Mouse (Mus musculus): Measurements from ENCODE around the gene Csk. TPM values are rescaled to one million over a fixed set of nuclear protein-coding genes. Genes with fewer than 3 reads are reported as not detected.
A peak's percentile ranks its signal among the peaks of the same experiment; 100 is the strongest.

The Csk gene
- polyA plus RNA-seq, 1 experiment, result not detected

GRCm38 (mm10) chr9:57590726-57591125 is 62.7 kb downstream of the Csk start:
- no peak overlapping the region for H3K4me3 ChIP-seq (ENCODE audit: insufficient read depth, low read depth, low read length)
- 36% methylated on average over 5 of the region's 5 CpGs for WGBS
- H3K27ac ChIP-seq (ENCODE audit: insufficient read depth, low read depth, low read length), result no peak overlapping the region

GRCm38 (mm10) chr9:57589224-57590126 is 64.0 kb downstream of the Csk start, which contains the start of gene Ulk3:
Gene Ulk3, plus strand, starts transcription at chr9:57589452.
- peaks cover 7% of the 10 kb centered on the region for H3K4me1 ChIP-seq (ENCODE audit: control insufficient read depth, insufficient read depth, low read length)
- peak within 1 kb of the TSS; percentile 14; the same call in 1 of the 2 replicates for H3K27ac ChIP-seq (ENCODE audit: insufficient read depth, low read depth, low read length)
- WGBS, result under 1% methylated on average over 58 of the region's 58 CpGs
- H3K4me3 ChIP-seq (ENCODE audit: insufficient read depth, low read depth, low read length), result peak within 1 kb of the TSS; percentile 86
- TF ChIP-seq POLR2A (IDR thresholded peaks at IDR 0.05; ENCODE audit: insufficient read depth, low read depth, low read length) (peak; percentile 29; the same call in 1 of the 2 replicates), CTCF (IDR thresholded peaks at IDR 0.05; ENCODE audit: insufficient read depth, low read depth, low read length) (no peak)

More at GRCm38 (mm10) chr9:57590726-57591125, 62.7 kb downstream of the Csk start:
- H3K4me1 ChIP-seq (ENCODE audit: control insufficient read depth, insufficient read depth, low read length), result peaks cover 7% of the 10 kb centered on the region
- TF ChIP-seq CTCF (IDR thresholded peaks at IDR 0.05; ENCODE audit: insufficient read depth, low read depth, low read length), result no peak
- TF ChIP-seq POLR2A (IDR thresholded peaks at IDR 0.05; ENCODE audit: insufficient read depth, low read depth, low read length), result no peak

GRCm38 (mm10) chr9:57584991-57585390 is 68.4 kb downstream of the Csk start:
- Histone ChIP-seq H3K27ac (ENCODE audit: insufficient read depth, low read depth, low read length) (no peak overlapping the region), H3K4me1 (ENCODE audit: control insufficient read depth, insufficient read depth, low read length) (peaks cover 3% of the 10 kb centered on the region), H3K4me3 (ENCODE audit: insufficient read depth, low read depth, low read length) (no peak overlapping the region)
- WGBS, result 70% methylated on average over 3 of the region's 3 CpGs
- TF ChIP-seq POLR2A (IDR thresholded peaks at IDR 0.05; ENCODE audit: insufficient read depth, low read depth, low read length) (no peak), CTCF (IDR thresholded peaks at IDR 0.05; ENCODE audit: insufficient read depth, low read depth, low read length) (no peak)

- no peak overlapping the region for H3K4me3 ChIP-seq (ENCODE audit: insufficient read depth, low read depth, low read length)
- no peaks in the 10 kb centered on the region for H3K4me1 ChIP-seq (ENCODE audit: control insufficient read depth, insufficient read depth, low read length)
- TF ChIP-seq POLR2A (IDR thresholded peaks at IDR 0.05; ENCODE audit: insufficient read depth, low read depth, low read length) (no peak), CTCF (IDR thresholded peaks at IDR 0.05; ENCODE audit: insufficient read depth, low read depth, low read length) (no peak)
- H3K27ac ChIP-seq (ENCODE audit: insufficient read depth, low read depth, low read length), result no peak overlapping the region
- 85% methylated on average over 6 of the region's 6 CpGs for WGBS
These were observed 76.1 kb downstream of the Csk start for GRCm38 (mm10) chr9:57577144-57577849.

Other genes starting within 250 kb of the Csk start
- gene Ppcdc, start 213.5 kb downstream of the Csk start, polyA plus RNA-seq (2012; ENCODE audit: insufficient read depth, insufficient read length, low replicate concordance, missing spikeins), result not detected in 2 replicates
- gene Scamp5, start 185.6 kb downstream of the Csk start, polyA plus RNA-seq (2012; ENCODE audit: insufficient read depth, insufficient read length, low replicate concordance, missing spikeins), result not detected in 2 replicates
- gene Rpp25, start 149.6 kb downstream of the Csk start, polyA plus RNA-seq (2012; ENCODE audit: insufficient read depth, insufficient read length, low replicate concordance, missing spikeins), result not detected in 2 replicates
- not detected in 2 replicates for gene Cox5a, start 132.4 kb downstream of the Csk start, polyA plus RNA-seq (2012; ENCODE audit: insufficient read depth, insufficient read length, low replicate concordance, missing spikeins)
- not detected in 2 replicates for gene Fam219b, start 116.1 kb downstream of the Csk start, polyA plus RNA-seq (2012; ENCODE audit: insufficient read depth, insufficient read length, low replicate concordance, missing spikeins)
- not detected in 2 replicates for gene Mpi, start 100.9 kb downstream of the Csk start, polyA plus RNA-seq (2012; ENCODE audit: insufficient read depth, insufficient read length, low replicate concordance, missing spikeins)
- gene Scamp2, start 92.7 kb downstream of the Csk start, polyA plus RNA-seq (2012; ENCODE audit: insufficient read depth, insufficient read length, low replicate concordance, missing spikeins), result not detected in 2 replicates
- gene Ulk3, start 64.2 kb downstream of the Csk start, polyA plus RNA-seq (2012; ENCODE audit: insufficient read depth, insufficient read length, low replicate concordance, missing spikeins), result not detected in 2 replicates
- gene Cplx3, start 47.4 kb downstream of the Csk start, polyA plus RNA-seq (2012; ENCODE audit: insufficient read depth, insufficient read length, low replicate concordance, missing spikeins), result not detected in 2 replicates
- not detected in 2 replicates for gene Lman1l, start 32.9 kb downstream of the Csk start, polyA plus RNA-seq (2012; ENCODE audit: insufficient read depth, insufficient read length, low replicate concordance, missing spikeins)
- not detected in 2 replicates for gene Cyp1a2, start 30.1 kb upstream of the Csk start, polyA plus RNA-seq (2012; ENCODE audit: insufficient read depth, insufficient read length, low replicate concordance, missing spikeins)
- gene Cyp1a1, start 34.3 kb upstream of the Csk start, polyA plus RNA-seq (2012; ENCODE audit: insufficient read depth, insufficient read length, low replicate concordance, missing spikeins), result not detected in 2 replicates
- not detected in 2 replicates for gene Edc3, start 54.9 kb upstream of the Csk start, polyA plus RNA-seq (2012; ENCODE audit: insufficient read depth, insufficient read length, low replicate concordance, missing spikeins)
- gene Clk3, start 112.2 kb upstream of the Csk start, polyA plus RNA-seq (2012; ENCODE audit: insufficient read depth, insufficient read length, low replicate concordance, missing spikeins), result 308 TPM in 1 of 2 replicates, not detected in the other
- not detected in 2 replicates for gene Arid3b, start 183.2 kb upstream of the Csk start, polyA plus RNA-seq (2012; ENCODE audit: insufficient read depth, insufficient read length, low replicate concordance, missing spikeins)